Mouse (Mus musculus) MEL (cell line): ENCODE measurements around the gene Lcn2. TPM values are rescaled to one million over a fixed set of nuclear protein-coding genes. Genes with fewer than 3 reads are reported as not detected.
A peak's percentile ranks its signal among the peaks of the same experiment; 100 is the strongest.

Experiments
- DNase-seq: peaks from one replicate; pipeline ENCODE4 v3.0.0; 2011; ENCODE audit warnings: low read depth, low spot score
- H3K27ac ChIP-seq: 2 replicates; pipeline ENCODE4 v1.5.1; 2012; ENCODE audit warnings: low read depth, mild to moderate bottlenecking, control low read depth, low read length, moderate library complexity; ENCODE audit not compliant: control insufficient read depth
- H3K27me3 ChIP-seq, 2 experiments: fragments of 150-350 bp in 1 of 2; sonication (generic) in 1 of 2; 2 replicates each; pipeline ENCODE4 v1.6.1; 2012; ENCODE audit warnings: low read length in 2 of 2, mild to moderate bottlenecking in 2 of 2, improper control_type of control experiment in 1 of 2, moderate library complexity in 1 of 2; ENCODE audit not compliant: insufficient read depth in 2 of 2, control insufficient read depth in 1 of 2
- H3K36me3 ChIP-seq, 2 experiments: 2 replicates each; pipeline ENCODE4 v1.6.1; 2012 to 2014; ENCODE audit warnings: low read length in 2 of 2, improper control_type of control experiment in 1 of 2, inconsistent platforms in 1 of 2, mild to moderate bottlenecking in 1 of 2; ENCODE audit not compliant: insufficient read depth in 2 of 2, control insufficient read depth in 1 of 2
- H3K4me1 ChIP-seq, 2 experiments: fragments of 150-350 bp in 1 of 2; sonication (generic) in 1 of 2; 2 replicates each; pipeline ENCODE4 v1.6.1; 2012; ENCODE audit warnings: low read length in 2 of 2, improper control_type of control experiment in 1 of 2, mild to moderate bottlenecking in 1 of 2; ENCODE audit not compliant: insufficient read depth in 2 of 2, control insufficient read depth in 1 of 2
- H3K4me3 ChIP-seq, 2 experiments: fragments of 150-350 bp in 1 of 2; sonication (generic) in 1 of 2; 2 replicates each; pipeline ENCODE4 v1.5.1; 2012; ENCODE audit warnings: low read depth in 2 of 2, low read length in 2 of 2, mild to moderate bottlenecking in 2 of 2, moderate library complexity in 2 of 2, control low read depth in 1 of 2, improper control_type of control experiment in 1 of 2; ENCODE audit not compliant: control insufficient read depth in 1 of 2, insufficient read depth in 1 of 2
- H3K79me2 ChIP-seq: 2 replicates; pipeline ENCODE4 v1.6.1; 2012; ENCODE audit warnings: mild to moderate bottlenecking, low read length, moderate library complexity; ENCODE audit not compliant: control insufficient read depth, poor library complexity, insufficient read depth
- H3K9ac ChIP-seq: 2 replicates; pipeline ENCODE4 v1.6.1; 2012; ENCODE audit warnings: low read depth, mild to moderate bottlenecking, control low read depth, low read length, moderate library complexity; ENCODE audit not compliant: control insufficient read depth, poor library complexity, severe bottlenecking
- H3K9me3 ChIP-seq: fragments of 150-350 bp; sonication (generic); replicated peaks from 2 replicates; pipeline ENCODE4 v1.6.1; 2012; ENCODE audit warnings: mild to moderate bottlenecking, low read length, improper control_type of control experiment, moderate library complexity; ENCODE audit not compliant: insufficient read depth
- BHLHE40 ChIP-seq: IDR thresholded peaks from 2 replicates; pipeline ENCODE4 v1.6.1; 2012; ENCODE audit warnings: low read depth, mild to moderate bottlenecking, inconsistent platforms, low read length, improper control_type of control experiment, borderline replicate concordance
- CHD1 ChIP-seq: IDR thresholded peaks from 2 replicates; pipeline ENCODE4 v1.6.1; 2012; ENCODE audit warnings: low read depth, mild to moderate bottlenecking, inconsistent platforms, low read length, improper control_type of control experiment
- CTCF ChIP-seq, 3 experiments: IDR thresholded peaks in 2 of 3; conservative IDR thresholded peaks in 1 of 3; 2 replicates each; pipeline ENCODE4 v1.5.1; 2011 to 2012; ENCODE audit warnings: low read length in 3 of 3, low read depth in 2 of 3, mild to moderate bottlenecking in 2 of 3, improper control_type of control experiment in 1 of 3, inconsistent platforms in 1 of 3, mixed read lengths in 1 of 3, moderate library complexity in 1 of 3; ENCODE audit not compliant: control insufficient read depth in 1 of 3, insufficient read depth in 1 of 3, poor library complexity in 1 of 3, severe bottlenecking in 1 of 3
- ELF1 ChIP-seq: IDR thresholded peaks from 2 replicates; pipeline ENCODE4 v1.6.1; 2014; ENCODE audit warnings: low read depth, mild to moderate bottlenecking, inconsistent platforms, low read length, improper control_type of control experiment, moderate library complexity
- ETS1 ChIP-seq: IDR thresholded peaks from 2 replicates; pipeline ENCODE4 v1.6.1; 2012; ENCODE audit warnings: low read depth, mild to moderate bottlenecking, inconsistent platforms, low read length, improper control_type of control experiment, moderate library complexity
- GATA1 ChIP-seq: IDR thresholded peaks from 2 replicates; pipeline ENCODE4 v1.6.1; 2011; ENCODE audit warnings: low read depth, low read length, improper control_type of control experiment
- JUND ChIP-seq: IDR thresholded peaks from 2 replicates; pipeline ENCODE4 v1.6.1; 2011; ENCODE audit warnings: low read depth, mild to moderate bottlenecking, improper control_type of control experiment, low read length
- MAX ChIP-seq: IDR thresholded peaks from 2 replicates; pipeline ENCODE4 v1.6.1; 2011; ENCODE audit warnings: low read length, improper control_type of control experiment
- MAZ ChIP-seq: IDR thresholded peaks from 2 replicates; pipeline ENCODE4 v1.6.1; 2012; ENCODE audit warnings: low read depth, mild to moderate bottlenecking, inconsistent platforms, low read length, improper control_type of control experiment
- MXI1 ChIP-seq: IDR thresholded peaks from 2 replicates; pipeline ENCODE4 v1.6.1; 2011; ENCODE audit warnings: mild to moderate bottlenecking, low read depth, low read length, improper control_type of control experiment
- MYB ChIP-seq: IDR thresholded peaks from 2 replicates; pipeline ENCODE4 v1.6.1; 2011; ENCODE audit warnings: mild to moderate bottlenecking, low read depth, low read length, improper control_type of control experiment
- MYC ChIP-seq: IDR thresholded peaks from 2 replicates; pipeline ENCODE4 v1.6.1; 2011; ENCODE audit warnings: low read depth, mild to moderate bottlenecking, low read length, improper control_type of control experiment, moderate library complexity
- NRF1 ChIP-seq: IDR thresholded peaks from 2 replicates; pipeline ENCODE4 v1.6.1; 2014; ENCODE audit warnings: low read depth, mild to moderate bottlenecking, inconsistent platforms, low read length, improper control_type of control experiment, moderate library complexity; ENCODE audit not compliant: poor library complexity, insufficient read depth, severe bottlenecking
- POLR2AphosphoS5 ChIP-seq: IDR thresholded peaks from 2 replicates; pipeline ENCODE4 v1.6.1; 2012; ENCODE audit warnings: low read depth, borderline replicate concordance, mild to moderate bottlenecking, inconsistent platforms, low read length, moderate library complexity, mixed read lengths
- TBP ChIP-seq: IDR thresholded peaks from 2 replicates; pipeline ENCODE4 v1.8.0; 2011; ENCODE audit warnings: low read depth, low read length, improper control_type of control experiment
- ZC3H11A ChIP-seq: IDR thresholded peaks from 2 replicates; pipeline ENCODE4 v1.6.1; 2012; ENCODE audit warnings: low read depth, mild to moderate bottlenecking, inconsistent platforms, low read length, improper control_type of control experiment
- polyA plus RNA-seq, 2 experiments: library from polyadenylated mRNA; stranded (reverse) in 1 of 2; unstranded in 1 of 2; fragments of >175 nt in 1 of 2; fragments of >200 nt in 1 of 2; gene quantifications; 2 replicates each; pipeline versions ENCODE4 v1.2.1 to v1.2.4; 2012; ENCODE audit warnings: low replicate concordance in 2 of 2, low read depth in 1 of 2; ENCODE audit not compliant: insufficient read length in 2 of 2, insufficient read depth in 1 of 2, missing spikeins in 1 of 2
- total RNA-seq: library from RNA; depleted of rRNA; stranded (reverse); fragments of 300-350 nt; gene quantifications from 2 replicates; pipeline ENCODE4 v1.2.3, GENCODE M21; 2012

Gene Lcn2
- total and polyA plus RNA-seq, 3 experiments = not detected

GRCm38 (mm10) chr2:32353007-32353542, 35.0 kb downstream of the Lcn2 start, which contains the start of gene Dnm1 (continued):
- peak; percentile 99 for TF ChIP-seq MAZ
- TF ChIP-seq BHLHE40 = no peak
- no peak for TF ChIP-seq JUND
- TF ChIP-seq CTCF (IDR thresholded peaks at IDR 0.05 in 2 of 3, conservative IDR thresholded peaks at IDR 0.05 in 1 of 3; ENCODE audit: control insufficient read depth in 1 of 3, insufficient read depth in 1 of 3, low read depth in 2 of 3, low read length in 3 of 3, poor library complexity in 1 of 3, severe bottlenecking in 1 of 3) = peak; percentile 76 to 98 (median 93)
- TF ChIP-seq MXI1 = peak; percentile 75
- TF ChIP-seq ELF1 = no peak
- no peak for TF ChIP-seq GATA1
- no peak for TF ChIP-seq POLR2AphosphoS5
- no peak for TF ChIP-seq ETS1
- TF ChIP-seq MAX = peak; percentile 31; the same call in 1 of the 2 replicates

DNA sequence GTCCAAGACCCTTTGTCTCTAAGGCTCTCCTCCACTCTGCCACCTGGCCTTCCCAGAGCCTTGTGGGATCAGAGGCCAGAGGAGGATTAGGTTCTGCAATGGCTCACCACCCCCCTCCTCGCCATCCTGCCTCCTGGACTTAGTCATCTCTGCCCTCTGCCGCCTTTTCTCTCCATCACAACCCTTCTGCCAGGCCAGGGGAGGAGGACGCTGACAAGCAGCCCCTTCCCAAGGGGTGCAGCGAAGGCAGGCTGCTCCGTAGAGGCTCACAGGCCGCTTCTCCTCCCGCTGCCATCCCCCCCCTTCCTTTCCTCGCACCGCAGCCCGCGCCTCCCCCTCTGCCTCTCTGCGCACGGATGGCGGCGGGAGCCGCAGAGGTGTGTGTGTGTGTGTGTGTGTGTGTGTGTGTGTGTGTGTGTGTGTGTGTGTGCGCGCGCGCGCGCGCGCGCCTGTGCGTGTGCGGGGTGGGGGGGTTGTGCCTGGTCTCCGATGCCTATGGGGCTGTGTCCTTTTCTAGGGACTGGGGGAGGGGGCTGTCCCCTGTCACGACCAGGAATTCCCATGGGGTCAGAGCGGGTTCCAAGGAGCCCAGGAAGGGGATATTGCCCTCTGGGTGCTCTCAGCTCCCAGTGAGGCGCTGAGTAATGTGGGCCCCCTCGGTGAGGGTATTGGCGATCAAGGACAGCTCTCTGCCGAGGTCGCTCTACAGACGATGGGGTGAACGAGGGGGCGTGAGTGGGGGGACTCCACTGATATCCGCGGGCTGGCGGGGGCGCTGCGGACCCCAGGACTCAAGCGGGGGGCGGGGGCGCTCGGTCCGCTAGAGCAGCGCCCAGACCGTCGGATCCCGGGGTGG, 35.7 kb downstream of the Lcn2 start, which contains the start of gene Ciz1:
Ciz1 (plus strand) TSS at position 177 of the 856 bp plus-strand sequence.
- Histone ChIP-seq H3K4me3 (peak within 1 kb of the TSS; percentile 54 to 67), H3K9ac (peak within 1 kb of the TSS; percentile 69), H3K79me2 (no peaks in the 10 kb centered on the region), H3K9me3 (no peaks in the 10 kb centered on the region), H3K4me1 (peaks cover 4 to 9% of the 10 kb centered on the region in 2 experiments; a peak in 3 of 4 replicates), H3K27ac (no peak within 1 kb of the TSS), H3K27me3 (no peaks in the 10 kb centered on the region; a peak in 1 of 4 replicates), H3K36me3 (peaks cover 0 to 4% of the 10 kb centered on the region in 2 experiments; a peak in 2 of 4 replicates)
- no peak for DNase-seq
- TF ChIP-seq CHD1 = no peak
- 0 out of 2 replicates have a peak, but pooled peaks have one; percentile 10 for TF ChIP-seq NRF1
- TF ChIP-seq MYC = no peak
- TF ChIP-seq MYB = no peak
- no peak for TF ChIP-seq ZC3H11A
- TF ChIP-seq ETS1 = no peak
- no peak for TF ChIP-seq TBP
